Mouse (Mus musculus): ENCODE measurements around the gene Cxxc4. TPM values are rescaled to one million over a fixed set of nuclear protein-coding genes. Genes with fewer than 3 reads are reported as not detected.

The Cxxc4 gene
- polyA plus RNA-seq, 1 experiment = 0.38 TPM

DNA sequence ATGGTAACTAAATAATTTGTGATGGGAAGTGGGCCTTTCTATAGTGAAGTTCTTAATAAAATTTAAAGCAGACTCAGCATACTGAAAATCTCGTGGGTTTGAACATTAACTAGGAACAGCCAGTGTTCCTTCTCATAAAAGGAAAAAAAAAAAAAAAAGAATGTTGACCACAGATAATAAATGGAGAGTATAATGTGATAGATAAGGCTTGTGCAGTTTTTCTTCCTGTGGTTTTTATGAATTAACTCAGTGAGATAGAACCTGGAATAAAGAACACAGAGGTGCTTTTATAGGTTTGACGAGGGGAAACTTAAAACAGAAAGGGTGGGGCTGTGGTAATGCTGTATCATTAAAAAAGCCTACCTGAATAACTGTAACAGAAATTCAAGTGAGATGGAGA lies 15.3 kb upstream of the Cxxc4 start:
- no peak for DNase-seq
- Histone ChIP-seq H3K27me3 (ENCODE audit: control insufficient read depth, insufficient read depth, low read length) (no peaks in the 10 kb centered on the region), H3K4me3 (ENCODE audit: control insufficient read depth, insufficient read depth, low read length) (no peak overlapping the region), H3K36me3 (ENCODE audit: control insufficient read depth, insufficient read depth, low read length) (no peaks in the 10 kb centered on the region), H3K27ac (ENCODE audit: control insufficient read depth, insufficient read depth, low read length) (no peak overlapping the region), H3K4me1 (replicated peaks; ENCODE audit: control insufficient read depth, insufficient read depth, low read length) (no peaks in the 10 kb centered on the region)
- TF ChIP-seq CTCF (IDR thresholded peaks at IDR 0.05; ENCODE audit: borderline replicate concordance, control insufficient read depth, extremely low read depth, insufficient read depth, low read length, poor library complexity) (no peak), POLR2A (IDR thresholded peaks at IDR 0.05; ENCODE audit: control insufficient read depth, extremely low read depth, insufficient read depth, low read length, poor library complexity) (no peak)
- WGBS = 53% methylated on average over 2 of the region's 2 CpGs

DNA sequence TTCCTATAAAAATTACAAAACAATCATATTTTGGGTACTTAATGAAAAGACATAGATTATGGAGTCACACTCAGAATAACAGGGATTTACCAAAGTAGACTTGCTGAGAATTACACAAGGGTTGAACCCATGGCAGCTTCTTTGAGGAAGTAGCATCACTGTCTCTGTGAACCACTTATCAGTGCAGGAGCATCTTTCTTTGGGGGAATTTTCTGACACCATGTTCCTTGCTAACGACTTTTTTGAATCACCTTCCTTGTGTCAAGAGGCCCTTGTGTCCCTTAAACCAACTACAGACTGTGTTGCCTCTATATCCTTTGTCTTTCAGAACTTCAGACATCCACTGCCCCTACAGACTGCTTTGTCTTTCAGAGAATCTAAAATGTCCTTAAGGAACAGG lies 13.7 kb upstream of the Cxxc4 start:
- H3K27me3 ChIP-seq (ENCODE audit: control insufficient read depth, insufficient read depth, low read length) = no peaks in the 10 kb centered on the region
- no peak overlapping the region for H3K27ac ChIP-seq (ENCODE audit: control insufficient read depth, insufficient read depth, low read length)
- H3K4me1 ChIP-seq (replicated peaks; ENCODE audit: control insufficient read depth, insufficient read depth, low read length) = no peaks in the 10 kb centered on the region
- no peaks in the 10 kb centered on the region for H3K36me3 ChIP-seq (ENCODE audit: control insufficient read depth, insufficient read depth, low read length)
- WGBS = 45% methylated on average over 1 of the region's 1 CpGs
- H3K4me3 ChIP-seq (ENCODE audit: control insufficient read depth, insufficient read depth, low read length) = no peak overlapping the region
- TF ChIP-seq CTCF (IDR thresholded peaks at IDR 0.05; ENCODE audit: borderline replicate concordance, control insufficient read depth, extremely low read depth, insufficient read depth, low read length, poor library complexity) (no peak), POLR2A (IDR thresholded peaks at IDR 0.05; ENCODE audit: control insufficient read depth, extremely low read depth, insufficient read depth, low read length, poor library complexity) (no peak)
- DNase-seq = no peak

DNA sequence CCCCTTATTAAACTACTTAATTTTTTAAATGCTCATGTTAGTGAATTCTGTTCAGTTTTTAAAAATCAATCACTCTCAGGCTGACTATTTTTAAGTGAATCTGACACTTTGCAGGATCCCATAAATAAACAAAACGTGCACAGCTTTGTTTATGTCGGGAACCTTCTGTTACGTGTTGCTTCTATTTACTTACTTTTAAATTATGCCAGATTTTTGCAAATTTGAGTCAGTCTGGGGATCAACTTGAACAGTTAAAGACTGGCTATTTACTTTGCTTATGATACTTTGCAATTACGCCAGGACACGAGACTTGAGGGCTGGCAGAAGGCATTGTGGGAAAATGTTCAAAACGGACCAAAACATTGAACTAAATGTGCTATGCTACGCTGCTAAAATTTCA lies 12.3 kb upstream of the Cxxc4 start:
- TF ChIP-seq POLR2A (IDR thresholded peaks at IDR 0.05; ENCODE audit: control insufficient read depth, extremely low read depth, insufficient read depth, low read length, poor library complexity) = no peak
- no peak for TF ChIP-seq CTCF (IDR thresholded peaks at IDR 0.05; ENCODE audit: borderline replicate concordance, control insufficient read depth, extremely low read depth, insufficient read depth, low read length, poor library complexity)
- Histone ChIP-seq H3K27ac (ENCODE audit: control insufficient read depth, insufficient read depth, low read length) (no peak overlapping the region), H3K4me1 (replicated peaks; ENCODE audit: control insufficient read depth, insufficient read depth, low read length) (no peaks in the 10 kb centered on the region), H3K4me3 (ENCODE audit: control insufficient read depth, insufficient read depth, low read length) (no peak overlapping the region), H3K27me3 (ENCODE audit: control insufficient read depth, insufficient read depth, low read length) (no peaks in the 10 kb centered on the region), H3K36me3 (ENCODE audit: control insufficient read depth, insufficient read depth, low read length) (no peaks in the 10 kb centered on the region)
- WGBS = 96% methylated on average over 7 of the region's 7 CpGs
- DNase-seq = no peak

DNA sequence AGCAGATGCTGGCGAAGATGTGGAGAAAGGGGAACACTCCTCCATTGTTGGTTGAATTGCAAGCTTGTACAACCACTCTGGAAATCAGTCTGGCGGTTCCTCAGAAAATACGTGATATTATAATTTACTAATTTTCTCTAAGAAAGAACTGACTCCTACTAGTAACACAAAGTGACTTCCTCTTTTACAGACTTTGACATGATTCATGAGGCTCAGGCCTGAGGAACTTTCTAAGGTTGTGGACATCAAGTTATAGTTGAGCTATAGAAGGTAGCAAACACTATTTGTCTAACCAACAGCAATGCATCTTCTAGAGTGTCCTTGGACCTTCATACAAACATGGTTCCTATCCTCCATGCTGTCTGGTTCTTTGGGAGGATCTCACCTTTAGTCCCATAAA lies 10.4 kb upstream of the Cxxc4 start:
- H3K27me3 ChIP-seq (ENCODE audit: control insufficient read depth, insufficient read depth, low read length) = no peaks in the 10 kb centered on the region
- H3K36me3 ChIP-seq (ENCODE audit: control insufficient read depth, insufficient read depth, low read length) = no peaks in the 10 kb centered on the region
- TF ChIP-seq POLR2A (IDR thresholded peaks at IDR 0.05; ENCODE audit: control insufficient read depth, extremely low read depth, insufficient read depth, low read length, poor library complexity) (no peak), CTCF (IDR thresholded peaks at IDR 0.05; ENCODE audit: borderline replicate concordance, control insufficient read depth, extremely low read depth, insufficient read depth, low read length, poor library complexity) (no peak)
- no peaks in the 10 kb centered on the region for H3K4me1 ChIP-seq (replicated peaks; ENCODE audit: control insufficient read depth, insufficient read depth, low read length)
- no peak overlapping the region for H3K4me3 ChIP-seq (ENCODE audit: control insufficient read depth, insufficient read depth, low read length)
- no peak for DNase-seq
- no peak overlapping the region for H3K27ac ChIP-seq (ENCODE audit: control insufficient read depth, insufficient read depth, low read length)
- 36% methylated on average over 3 of the region's 3 CpGs for WGBS

DNA sequence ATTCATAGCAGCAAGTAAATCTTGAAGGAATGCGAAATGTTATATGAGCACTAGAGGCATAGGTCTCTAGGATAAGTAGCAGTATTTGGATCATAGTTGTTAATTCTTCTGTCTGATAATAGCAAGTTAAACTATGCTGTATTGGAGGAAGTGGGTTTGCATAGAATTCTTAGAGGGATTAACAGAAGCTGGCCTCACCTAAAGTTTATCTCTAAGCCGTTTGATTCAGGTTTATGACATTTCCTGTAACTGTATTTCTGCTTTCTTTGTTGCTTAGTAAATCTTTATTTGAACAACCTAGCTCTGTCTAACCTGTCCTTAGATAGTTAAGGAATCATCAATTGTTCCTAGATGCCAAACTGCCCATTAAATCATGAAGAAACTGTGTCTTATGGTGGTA lies 3.5 kb upstream of the Cxxc4 start:
- no peak overlapping the region for H3K4me3 ChIP-seq (ENCODE audit: control insufficient read depth, insufficient read depth, low read length)
- WGBS = 48% methylated on average over 2 of the region's 2 CpGs

DNA sequence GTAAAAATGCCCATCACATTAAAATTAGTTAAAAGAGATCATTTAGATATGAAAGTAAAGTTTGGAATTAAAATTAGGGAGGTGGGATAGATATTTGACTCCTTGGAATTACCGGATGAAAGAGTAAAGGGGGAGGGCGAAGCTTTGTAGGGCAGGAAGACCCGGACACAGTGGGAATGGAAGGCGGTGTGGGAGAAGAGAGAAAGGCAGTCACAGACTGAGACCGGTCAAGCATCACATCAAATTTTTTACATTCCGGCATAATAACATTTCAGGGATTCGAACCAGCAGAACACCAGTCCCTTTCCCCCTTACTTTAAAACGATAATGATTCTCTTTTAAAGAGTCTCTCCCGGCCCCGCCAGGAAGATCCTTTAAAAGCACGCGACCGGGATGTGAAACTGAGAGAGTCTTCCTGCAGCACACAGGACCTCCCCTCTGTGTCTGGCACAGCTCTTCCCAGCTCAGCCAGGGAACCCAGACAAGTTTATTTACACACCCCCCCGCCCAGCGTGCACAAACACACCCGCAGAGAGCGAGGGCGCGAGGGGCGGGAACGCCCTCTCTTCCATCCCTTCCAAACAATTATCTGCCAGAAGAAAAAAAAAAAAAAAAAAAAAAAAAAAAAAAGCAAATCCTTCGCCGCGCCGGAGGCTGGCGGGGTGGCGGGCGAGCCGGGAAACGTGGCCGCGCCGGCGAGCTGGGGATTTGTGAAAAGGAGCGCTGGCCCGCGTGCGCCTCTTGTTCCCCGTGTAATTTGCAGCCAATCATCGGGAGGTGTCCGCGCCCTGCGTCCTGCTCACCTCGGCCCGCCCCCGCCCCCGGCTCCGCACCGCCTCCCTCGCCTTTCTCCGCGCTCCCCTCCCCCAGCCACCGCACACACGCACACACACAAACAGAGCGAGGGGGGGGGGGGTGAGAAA lies 532 bp upstream of the Cxxc4 start:
- 2% methylated on average over 53 of the region's 55 CpGs for WGBS
- TF ChIP-seq POLR2A (IDR thresholded peaks at IDR 0.05; ENCODE audit: control insufficient read depth, extremely low read depth, insufficient read depth, low read length, poor library complexity) (no peak), CTCF (IDR thresholded peaks at IDR 0.05; ENCODE audit: borderline replicate concordance, control insufficient read depth, extremely low read depth, insufficient read depth, low read length, poor library complexity) (no peak)
- H3K4me1 ChIP-seq (replicated peaks; ENCODE audit: control insufficient read depth, insufficient read depth, low read length) = 0 out of 2 replicates have a peak, but pooled peaks cover 2% of the 10 kb centered on the region
- DNase-seq = no peak
- no peak overlapping the region for H3K4me3 ChIP-seq (ENCODE audit: control insufficient read depth, insufficient read depth, low read length)
- no peak overlapping the region for H3K27ac ChIP-seq (ENCODE audit: control insufficient read depth, insufficient read depth, low read length)
- peaks cover 14% of the 10 kb centered on the region for H3K27me3 ChIP-seq (ENCODE audit: control insufficient read depth, insufficient read depth, low read length)
- H3K36me3 ChIP-seq (ENCODE audit: control insufficient read depth, insufficient read depth, low read length) = no peaks in the 10 kb centered on the region

More for the DNA sequence above, 3.5 kb upstream of the Cxxc4 start:
- Histone ChIP-seq H3K27ac (ENCODE audit: control insufficient read depth, insufficient read depth, low read length) (no peak overlapping the region), H3K4me1 (replicated peaks; ENCODE audit: control insufficient read depth, insufficient read depth, low read length) (no peaks in the 10 kb centered on the region), H3K36me3 (ENCODE audit: control insufficient read depth, insufficient read depth, low read length) (no peaks in the 10 kb centered on the region), H3K27me3 (ENCODE audit: control insufficient read depth, insufficient read depth, low read length) (no peaks in the 10 kb centered on the region)
- no peak for TF ChIP-seq POLR2A (IDR thresholded peaks at IDR 0.05; ENCODE audit: control insufficient read depth, extremely low read depth, insufficient read depth, low read length, poor library complexity)
- TF ChIP-seq CTCF (IDR thresholded peaks at IDR 0.05; ENCODE audit: borderline replicate concordance, control insufficient read depth, extremely low read depth, insufficient read depth, low read length, poor library complexity) = no peak
- DNase-seq = no peak

Measured in thymus, adult 2 months (tissue).